Mouse (Mus musculus): ENCODE data around the gene Bcam. TPM values are rescaled to one million over a fixed set of nuclear protein-coding genes. Genes with fewer than 3 reads are reported as not detected.

The Bcam gene
- polyA plus RNA-seq, 1 experiment from 2014 or later = 68.3 TPM

- Histone ChIP-seq H3K9me3 (peaks cover 10% of the 10 kb centered on the region; the same call in 1 of the 2 replicates), H3K36me3 (replicated peaks) (no peaks in the 10 kb centered on the region), H3K4me1 (peaks cover 6% of the 10 kb centered on the region), H3K4me3 (no peak overlapping the region), H3K27me3 (replicated peaks; ENCODE audit: low read depth, poor library complexity, severe bottlenecking) (no peaks in the 10 kb centered on the region), H3K27ac (replicated peaks) (no peak overlapping the region)
- WGBS = 91% methylated on average over 4 of the region's 4 CpGs
- peak; percentile 39 for DNase-seq (ENCODE audit: low spot score)
Observed at GRCm38 (mm10) chr7:19782645-19783044, 11.8 kb upstream of the Bcam start.

GRCm38 (mm10) chr7:19781741-19782140, 10.9 kb upstream of the Bcam start:
- WGBS = 90% methylated on average over 7 of the region's 7 CpGs
- Histone ChIP-seq H3K36me3 (replicated peaks) (no peaks in the 10 kb centered on the region), H3K27me3 (replicated peaks; ENCODE audit: low read depth, poor library complexity, severe bottlenecking) (no peaks in the 10 kb centered on the region), H3K9me3 (peaks cover 10% of the 10 kb centered on the region; the same call in 1 of the 2 replicates), H3K4me1 (peaks cover 6% of the 10 kb centered on the region), H3K4me3 (no peak overlapping the region), H3K27ac (replicated peaks) (no peak overlapping the region)
- no peak for DNase-seq (ENCODE audit: low spot score)

GRCm38 (mm10) chr7:19779903-19780302, 9.1 kb upstream of the Bcam start:
- Histone ChIP-seq H3K4me1 (no peaks in the 10 kb centered on the region), H3K36me3 (replicated peaks) (no peaks in the 10 kb centered on the region), H3K27me3 (replicated peaks; ENCODE audit: low read depth, poor library complexity, severe bottlenecking) (no peaks in the 10 kb centered on the region), H3K9me3 (peaks cover 10% of the 10 kb centered on the region; the same call in 1 of the 2 replicates), H3K4me3 (no peak overlapping the region), H3K27ac (replicated peaks) (no peak overlapping the region)
- no peak for DNase-seq (ENCODE audit: low spot score)
- 81% methylated on average over 4 of the region's 4 CpGs for WGBS

GRCm38 (mm10) chr7:19778645-19779044, 7.8 kb upstream of the Bcam start:
- Histone ChIP-seq H3K36me3 (replicated peaks) (no peaks in the 10 kb centered on the region), H3K4me3 (no peak overlapping the region), H3K27me3 (replicated peaks; ENCODE audit: low read depth, poor library complexity, severe bottlenecking) (no peaks in the 10 kb centered on the region), H3K4me1 (no peaks in the 10 kb centered on the region), H3K9me3 (peaks cover 8% of the 10 kb centered on the region; the same call in 1 of the 2 replicates), H3K27ac (replicated peaks) (no peak overlapping the region)
- WGBS = 85% methylated on average over 8 of the region's 8 CpGs
- DNase-seq (ENCODE audit: low spot score) = no peak

- H3K4me3 ChIP-seq = no peak overlapping the region
- H3K27ac ChIP-seq (replicated peaks) = no peak overlapping the region
- WGBS = 90% methylated on average over 11 of the region's 11 CpGs
Observed at GRCm38 (mm10) chr7:19777049-19777723, 6.4 kb upstream of the Bcam start.

DNA sequence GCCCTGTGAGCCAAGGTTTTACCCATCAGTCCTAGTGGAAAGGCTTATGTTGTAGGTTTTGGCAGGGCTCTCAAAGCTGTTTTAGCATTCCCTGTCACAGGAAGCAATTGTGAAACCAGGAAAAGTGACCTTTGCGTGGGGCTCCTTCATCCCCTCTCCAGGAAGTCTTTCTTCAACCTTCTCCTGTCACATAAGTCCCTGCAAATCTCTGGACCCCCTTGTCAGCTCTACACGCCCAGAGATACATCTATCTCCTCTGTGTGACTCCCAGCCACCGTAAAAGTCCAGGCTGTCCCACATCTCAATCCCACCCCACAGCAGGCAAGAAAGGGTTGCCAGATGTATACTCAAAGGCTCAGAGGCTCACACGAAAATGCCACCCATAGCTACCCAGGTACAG, 866 bp upstream of the Bcam start:
- peaks cover 39% of the 10 kb centered on the region for H3K4me1 ChIP-seq
- peaks cover 32% of the 10 kb centered on the region for H3K27me3 ChIP-seq (replicated peaks; ENCODE audit: low read depth, poor library complexity, severe bottlenecking)
- H3K9me3 ChIP-seq = no peaks in the 10 kb centered on the region
- 59% methylated on average over 4 of the region's 4 CpGs for WGBS
- peaks cover 5% of the 10 kb centered on the region; the same call in 1 of the 2 replicates for H3K36me3 ChIP-seq (replicated peaks)
- H3K4me3 ChIP-seq = peak overlapping the region; percentile 66
- no peak for DNase-seq (ENCODE audit: low spot score)
- H3K27ac ChIP-seq (replicated peaks) = peak overlapping the region; percentile 83

More at GRCm38 (mm10) chr7:19777049-19777723, 6.4 kb upstream of the Bcam start:
- Histone ChIP-seq H3K36me3 (replicated peaks) (no peaks in the 10 kb centered on the region), H3K27me3 (replicated peaks; ENCODE audit: low read depth, poor library complexity, severe bottlenecking) (no peaks in the 10 kb centered on the region), H3K4me1 (no peaks in the 10 kb centered on the region), H3K9me3 (peaks cover 6% of the 10 kb centered on the region; the same call in 1 of the 2 replicates)
- DNase-seq (ENCODE audit: low spot score) = no peak

- under 1% methylated on average over 28 of the region's 28 CpGs for WGBS
- peak; percentile 94 for DNase-seq (ENCODE audit: low spot score)
- peaks cover 32% of the 10 kb centered on the region for H3K27me3 ChIP-seq (replicated peaks; ENCODE audit: low read depth, poor library complexity, severe bottlenecking)
- peaks cover 39% of the 10 kb centered on the region for H3K4me1 ChIP-seq
- H3K4me3 ChIP-seq = peak overlapping the region; percentile 66
- peaks cover 14% of the 10 kb centered on the region for H3K36me3 ChIP-seq (replicated peaks)
- H3K27ac ChIP-seq (replicated peaks) = peak overlapping the region; percentile 83
- H3K9me3 ChIP-seq = no peaks in the 10 kb centered on the region
Observed at GRCm38 (mm10) chr7:19770375-19770754, 451 bp downstream of the Bcam start.

DNA sequence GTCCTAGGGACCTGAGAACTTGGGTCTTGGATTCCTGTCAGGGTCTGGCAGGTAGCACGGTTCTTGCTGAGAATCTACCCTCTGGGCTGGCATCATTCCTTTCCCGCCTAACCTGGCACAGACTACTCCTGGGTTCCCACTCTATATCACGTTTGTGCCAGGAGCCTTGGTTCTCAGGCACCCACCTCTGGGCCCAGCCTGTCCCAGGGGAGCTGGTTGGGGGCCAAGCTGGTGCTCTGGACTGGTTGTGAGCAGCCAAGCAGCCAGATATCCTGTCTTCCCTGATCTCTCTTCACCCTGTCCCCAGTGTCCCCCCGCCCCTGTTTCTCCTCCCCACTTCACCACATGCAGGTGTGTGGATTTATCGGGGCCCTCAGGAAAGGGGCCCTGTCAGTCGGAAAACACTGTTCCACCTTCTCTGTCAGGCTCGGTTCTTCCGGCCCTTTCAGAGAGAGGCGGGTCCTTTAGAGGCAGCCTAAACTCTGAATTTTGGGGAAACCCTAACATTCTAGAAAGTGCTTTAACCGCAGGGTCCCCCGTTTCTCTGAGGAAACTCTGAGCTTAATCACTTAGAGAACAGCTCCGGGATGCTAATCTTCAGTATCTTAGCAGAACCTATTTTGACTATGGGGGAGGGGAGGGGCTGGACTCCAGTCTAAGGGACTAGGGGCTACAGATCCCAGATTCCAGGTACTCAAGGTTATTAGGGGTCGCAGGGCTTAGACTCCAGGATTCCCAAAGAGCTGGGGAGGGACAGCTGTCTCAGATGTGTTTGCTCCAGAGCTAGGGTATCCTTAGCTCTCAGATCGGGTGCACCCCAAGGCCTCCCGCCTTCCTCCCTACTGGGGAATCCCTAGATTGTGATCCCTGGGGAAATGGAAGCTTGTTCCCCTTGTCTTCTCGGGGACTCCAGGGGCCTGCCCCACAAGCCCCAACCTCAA, 1.1 kb downstream of the Bcam start:
- H3K36me3 ChIP-seq (replicated peaks) = peaks cover 19% of the 10 kb centered on the region
- H3K4me3 ChIP-seq = peak overlapping the region; percentile 66
- no peak for DNase-seq (ENCODE audit: low spot score)
- H3K27ac ChIP-seq (replicated peaks) = peak overlapping the region; percentile 83
- peaks cover 32% of the 10 kb centered on the region for H3K27me3 ChIP-seq (replicated peaks; ENCODE audit: low read depth, poor library complexity, severe bottlenecking)
- 5% methylated on average over 16 of the region's 16 CpGs for WGBS
- H3K4me1 ChIP-seq = peaks cover 39% of the 10 kb centered on the region
- H3K9me3 ChIP-seq = no peaks in the 10 kb centered on the region

DNA sequence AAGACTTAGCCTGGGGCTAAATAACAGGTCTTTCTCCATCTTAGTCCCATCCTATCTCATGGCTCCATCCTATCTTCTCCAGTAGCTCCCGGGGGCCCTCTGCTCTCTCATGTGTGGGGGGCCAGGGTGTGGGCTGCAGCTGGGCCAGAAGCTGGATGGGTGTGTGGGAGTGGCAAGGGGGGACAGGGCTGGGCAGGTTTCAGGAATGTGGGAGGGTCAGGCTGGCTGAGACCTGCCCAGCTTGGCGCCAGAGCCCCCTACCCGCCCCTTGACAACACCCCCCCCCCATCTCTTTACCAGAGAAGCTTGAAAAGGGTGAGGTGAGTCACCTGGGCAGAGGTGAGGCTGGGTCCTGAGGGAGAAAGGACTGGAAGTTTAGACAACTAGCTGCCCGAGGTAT, 1.8 kb downstream of the Bcam start:
- H3K27me3 ChIP-seq (replicated peaks; ENCODE audit: low read depth, poor library complexity, severe bottlenecking) = peaks cover 32% of the 10 kb centered on the region
- WGBS = 24% methylated on average over 4 of the region's 4 CpGs
- peak overlapping the region; percentile 66 for H3K4me3 ChIP-seq

GRCm38 (mm10) chr7:19768251-19768650, 2.6 kb downstream of the Bcam start:
- 67% methylated on average over 14 of the region's 14 CpGs for WGBS
- Histone ChIP-seq H3K4me3 (peak overlapping the region; percentile 66), H3K4me1 (peaks cover 39% of the 10 kb centered on the region), H3K27me3 (replicated peaks; ENCODE audit: low read depth, poor library complexity, severe bottlenecking) (peaks cover 32% of the 10 kb centered on the region), H3K9me3 (no peaks in the 10 kb centered on the region), H3K27ac (replicated peaks) (peak overlapping the region; percentile 48), H3K36me3 (replicated peaks) (peaks cover 33% of the 10 kb centered on the region)
- no peak for DNase-seq (ENCODE audit: low spot score)

More for the DNA sequence above, 1.8 kb downstream of the Bcam start:
- Histone ChIP-seq H3K4me1 (peaks cover 39% of the 10 kb centered on the region), H3K27ac (replicated peaks) (peak overlapping the region; percentile 83), H3K9me3 (no peaks in the 10 kb centered on the region), H3K36me3 (replicated peaks) (peaks cover 26% of the 10 kb centered on the region)
- DNase-seq (ENCODE audit: low spot score) = peak; percentile 51

GRCm38 (mm10) chr7:19764581-19764980, 6.2 kb downstream of the Bcam start:
- DNase-seq (ENCODE audit: low spot score) = no peak
- Histone ChIP-seq H3K9me3 (no peaks in the 10 kb centered on the region), H3K4me1 (peaks cover 15% of the 10 kb centered on the region), H3K27ac (replicated peaks) (no peak overlapping the region), H3K27me3 (replicated peaks; ENCODE audit: low read depth, poor library complexity, severe bottlenecking) (peaks cover 14% of the 10 kb centered on the region), H3K4me3 (no peak overlapping the region), H3K36me3 (replicated peaks) (peaks cover 55% of the 10 kb centered on the region)
- 92% methylated on average over 9 of the region's 9 CpGs for WGBS

GRCm38 (mm10) chr7:19763829-19764477, 6.9 kb downstream of the Bcam start:
- DNase-seq (ENCODE audit: low spot score) = no peak
- 79% methylated on average over 13 of the region's 13 CpGs for WGBS
- Histone ChIP-seq H3K27ac (replicated peaks) (no peak overlapping the region), H3K9me3 (no peaks in the 10 kb centered on the region), H3K4me1 (peaks cover 9% of the 10 kb centered on the region), H3K4me3 (no peak overlapping the region), H3K27me3 (replicated peaks; ENCODE audit: low read depth, poor library complexity, severe bottlenecking) (peaks cover 8% of the 10 kb centered on the region), H3K36me3 (replicated peaks) (peaks cover 58% of the 10 kb centered on the region)

All from embryonic facial prominence, embryonic 10.5 days (tissue).